Mouse (Mus musculus) testis, adult 2 months (tissue): Measurements from ENCODE around the gene Serpinc1. TPM values are rescaled to one million over a fixed set of nuclear protein-coding genes. Genes with fewer than 3 reads are reported as not detected.

Source experiments
- H3K27ac ChIP-seq: fragments of 200-500 bp; 2 replicates; pipeline ENCODE4 v1.5.1; 2012; ENCODE audit warnings: low read depth, low read length; ENCODE audit not compliant: control insufficient read depth, insufficient read depth
- H3K27me3 ChIP-seq: fragments of 200-500 bp; 2 replicates; pipeline ENCODE4 v1.6.1; 2012; ENCODE audit warnings: mild to moderate bottlenecking, low read length, moderate library complexity; ENCODE audit not compliant: control insufficient read depth, insufficient read depth
- H3K36me3 ChIP-seq: fragments of 200-500 bp; 2 replicates; pipeline ENCODE4 v1.6.1; 2012; ENCODE audit warnings: mild to moderate bottlenecking, low read length; ENCODE audit not compliant: control insufficient read depth, insufficient read depth
- H3K4me1 ChIP-seq: fragments of 200-500 bp; 2 replicates; pipeline ENCODE4 v1.6.1; 2012; ENCODE audit warnings: low read length; ENCODE audit not compliant: control insufficient read depth, insufficient read depth
- H3K4me3 ChIP-seq: fragments of 200-500 bp; 2 replicates; pipeline ENCODE4 v1.5.1; 2012; ENCODE audit warnings: low read depth, mild to moderate bottlenecking, low read length, moderate library complexity, mixed read lengths; ENCODE audit not compliant: control insufficient read depth
- CTCF ChIP-seq: fragments of 200-500 bp; IDR thresholded peaks from 2 replicates; pipeline ENCODE4 v1.5.1; 2012; ENCODE audit warnings: low read depth, mild to moderate bottlenecking, inconsistent platforms, low read length, moderate library complexity; ENCODE audit not compliant: control insufficient read depth, insufficient read depth, insufficient replicate concordance
- POLR2A ChIP-seq: fragments of 200-500 bp; IDR thresholded peaks from 2 replicates; pipeline ENCODE4 v1.6.1; 2012; ENCODE audit warnings: low read depth, mild to moderate bottlenecking, inconsistent platforms, low read length, moderate library complexity; ENCODE audit not compliant: control insufficient read depth
- polyA plus RNA-seq: library from polyadenylated mRNA; depleted of rRNA; stranded (reverse); fragments of >200 nt; gene quantifications from 2 replicates; pipeline ENCODE4 v1.2.3, GENCODE M21; 2012; rRNA removed

The Serpinc1 gene
- polyA plus RNA-seq = 0.69 and 1.3 TPM in 2 replicates

DNA sequence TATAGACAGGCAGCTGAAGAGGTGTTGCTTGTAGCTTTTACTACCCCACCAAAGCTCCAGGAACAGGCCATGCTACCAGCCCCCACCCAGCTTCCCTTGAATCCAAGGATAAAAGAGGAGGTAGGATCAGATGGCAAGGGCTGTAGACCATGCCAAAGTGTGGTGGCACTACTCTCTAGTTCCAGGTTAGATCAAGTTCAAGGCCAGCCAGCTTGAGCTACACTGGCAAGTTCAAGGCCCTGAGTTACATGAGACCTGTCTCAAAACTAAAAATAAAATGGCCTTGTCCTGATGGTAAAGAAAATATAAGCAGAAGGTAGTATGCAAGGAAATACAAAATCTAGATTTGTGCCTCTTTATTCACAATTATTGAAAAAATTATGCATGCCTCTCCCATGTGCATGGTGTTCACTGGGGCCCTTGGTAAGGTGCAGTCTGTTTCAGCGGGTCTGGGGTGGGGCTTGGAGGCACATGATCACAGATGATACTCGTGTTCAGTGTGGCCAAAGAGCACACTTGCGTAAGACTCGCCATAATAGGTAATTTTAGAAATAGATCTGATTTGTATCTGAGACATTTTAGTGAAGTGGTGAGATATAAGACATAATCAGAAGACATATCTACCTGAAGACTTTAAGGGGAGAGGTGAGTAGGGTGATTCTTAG lies at the start of gene Serpinc1:
Gene Serpinc1, plus strand, starts transcription at position 515 of the 665 bp plus-strand sequence.
- H3K27ac ChIP-seq = no peak within 1 kb of the TSS
- TF ChIP-seq CTCF (no peak), POLR2A (no peak)

GRCm38 (mm10) chr1:160931320-160931719 lies 47.1 kb upstream of the Serpinc1 start:
- Histone ChIP-seq H3K27ac (no peak overlapping the region), H3K36me3 (peaks cover 2% of the 10 kb centered on the region; the same call in 1 of the 2 replicates), H3K4me3 (no peak overlapping the region), H3K27me3 (no peaks in the 10 kb centered on the region), H3K4me1 (no peaks in the 10 kb centered on the region)
- no peak for TF ChIP-seq POLR2A
- TF ChIP-seq CTCF = no peak

More for the DNA sequence above, at the start of gene Serpinc1:
- no peaks in the 10 kb centered on the region for H3K27me3 ChIP-seq
- H3K36me3 ChIP-seq = no peaks in the 10 kb centered on the region; the same call in 1 of the 2 replicates
- no peak within 1 kb of the TSS for H3K4me3 ChIP-seq
- no peaks in the 10 kb centered on the region for H3K4me1 ChIP-seq

- Histone ChIP-seq H3K4me3 (no peak overlapping the region), H3K4me1 (no peaks in the 10 kb centered on the region), H3K36me3 (peaks cover 2% of the 10 kb centered on the region; the same call in 1 of the 2 replicates), H3K27ac (no peak overlapping the region), H3K27me3 (no peaks in the 10 kb centered on the region)
- TF ChIP-seq CTCF (no peak), POLR2A (no peak)
Measured at GRCm38 (mm10) chr1:160933896-160934482, 44.4 kb upstream of the Serpinc1 start.

DNA sequence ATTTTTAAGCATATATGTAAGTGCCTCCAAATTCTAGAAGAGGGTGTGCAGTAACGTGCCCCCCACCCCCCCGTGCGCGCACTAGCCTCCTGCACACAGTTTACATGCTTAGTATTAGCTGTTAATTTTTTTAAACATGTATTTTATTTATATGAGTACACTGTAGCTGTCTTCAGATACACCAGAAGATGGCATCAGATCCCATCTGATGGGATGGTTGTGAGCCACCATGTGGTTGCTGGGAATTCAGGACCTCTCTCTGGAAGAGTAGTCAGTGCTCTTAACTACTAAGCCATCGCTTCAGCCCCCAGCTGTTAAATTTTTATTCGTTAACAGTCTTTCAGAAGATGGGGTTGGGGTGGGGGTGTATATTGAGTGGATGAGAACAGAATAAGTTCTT lies 42.8 kb upstream of the Serpinc1 start:
- Histone ChIP-seq H3K36me3 (no peaks in the 10 kb centered on the region), H3K4me1 (no peaks in the 10 kb centered on the region), H3K4me3 (no peak overlapping the region), H3K27me3 (no peaks in the 10 kb centered on the region), H3K27ac (no peak overlapping the region)
- no peak for TF ChIP-seq POLR2A
- TF ChIP-seq CTCF = no peak

DNA sequence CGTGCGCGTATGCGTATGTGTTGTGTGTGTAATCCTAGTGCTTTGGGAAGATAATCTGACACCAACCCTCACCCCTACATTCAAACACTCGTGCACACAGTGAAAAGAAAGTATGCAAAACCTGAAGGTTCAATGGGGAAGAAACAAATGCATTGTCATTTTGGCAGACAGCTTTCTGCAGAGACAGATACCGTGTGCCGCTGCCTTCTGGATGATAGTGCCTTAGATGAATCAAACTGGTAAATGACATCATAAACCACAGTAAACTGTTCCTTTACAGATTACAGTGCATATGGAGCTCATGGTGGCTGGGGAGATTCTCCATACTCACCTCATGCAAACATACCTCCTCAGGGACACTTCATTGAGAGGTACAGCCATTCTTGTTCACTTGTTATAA lies 15.2 kb upstream of the Serpinc1 start:
- Histone ChIP-seq H3K27me3 (no peaks in the 10 kb centered on the region), H3K4me1 (no peaks in the 10 kb centered on the region), H3K27ac (no peak overlapping the region), H3K36me3 (peaks cover 2% of the 10 kb centered on the region), H3K4me3 (no peak overlapping the region)
- TF ChIP-seq POLR2A = no peak
- no peak for TF ChIP-seq CTCF

GRCm38 (mm10) chr1:160967268-160967667 lies 11.1 kb upstream of the Serpinc1 start:
- no peak for TF ChIP-seq POLR2A
- TF ChIP-seq CTCF = no peak
- peaks cover 2% of the 10 kb centered on the region for H3K36me3 ChIP-seq

DNA sequence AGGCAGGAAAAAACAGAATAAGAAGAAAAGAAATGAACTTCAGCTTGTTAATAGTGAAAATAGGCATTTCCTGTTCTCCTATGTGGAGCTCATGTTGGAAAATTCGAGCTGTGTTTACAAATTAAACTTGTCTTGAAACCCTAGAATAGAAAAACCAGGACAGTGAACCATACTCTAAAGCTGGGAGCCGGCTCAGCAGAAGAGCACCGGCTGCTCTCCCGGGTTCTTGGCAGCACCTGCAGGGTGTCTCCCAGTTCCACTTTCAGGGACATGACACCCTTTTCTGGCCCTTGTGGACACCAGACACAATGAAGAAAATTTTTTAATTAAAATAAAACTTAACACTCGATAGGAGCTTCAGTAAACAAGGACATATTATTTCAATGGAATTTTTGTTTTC lies 9.7 kb upstream of the Serpinc1 start:
- Histone ChIP-seq H3K4me1 (no peaks in the 10 kb centered on the region), H3K4me3 (no peak overlapping the region), H3K27me3 (no peaks in the 10 kb centered on the region), H3K27ac (no peak overlapping the region), H3K36me3 (peaks cover 2% of the 10 kb centered on the region)
- TF ChIP-seq POLR2A (no peak), CTCF (no peak)

More at GRCm38 (mm10) chr1:160967268-160967667, 11.1 kb upstream of the Serpinc1 start:
- Histone ChIP-seq H3K27ac (no peak overlapping the region), H3K4me1 (no peaks in the 10 kb centered on the region), H3K4me3 (no peak overlapping the region), H3K27me3 (no peaks in the 10 kb centered on the region)
